Mouse (Mus musculus) embryo, embryonic 10.5 days (tissue): ENCODE data around the gene Gps1.
"Not testable (repeated sequence)": the region's sequence is repeated elsewhere in the genome, so short reads cannot be mapped to it uniquely, and the experiment has no call there.

Experiments used
- DNase-seq: peaks from one replicate; pipeline ENCODE4 v3.0.0-alpha.2; 2015; ENCODE audit warnings: low spot score

Gene Gps1

GRCm38 (mm10) chr11:120785145-120785544 lies 1.1 kb downstream of the Gps1 start:
- no peak for DNase-seq

- DNase-seq, result not testable (repeated sequence)
These were observed 4.4 kb downstream of the Gps1 start for GRCm38 (mm10) chr11:120788460-120788859.

- DNase-seq, result no peak
These were observed 5.3 kb downstream of the Gps1 start for GRCm38 (mm10) chr11:120789355-120789754.

- DNase-seq, result no peak
These were observed 5.7 kb downstream of the Gps1 start for GRCm38 (mm10) chr11:120789810-120790209.

- DNase-seq, result no peak
These were observed 8.6 kb downstream of the Gps1 start for GRCm38 (mm10) chr11:120792652-120793051.

GRCm38 (mm10) chr11:120795756-120796613 lies 11.9 kb downstream of the Gps1 start, which contains the start of gene Dus1l:
Dus1l (minus strand) TSS chr11:120796403.
- DNase-seq, result peak; percentile 98

DNA sequence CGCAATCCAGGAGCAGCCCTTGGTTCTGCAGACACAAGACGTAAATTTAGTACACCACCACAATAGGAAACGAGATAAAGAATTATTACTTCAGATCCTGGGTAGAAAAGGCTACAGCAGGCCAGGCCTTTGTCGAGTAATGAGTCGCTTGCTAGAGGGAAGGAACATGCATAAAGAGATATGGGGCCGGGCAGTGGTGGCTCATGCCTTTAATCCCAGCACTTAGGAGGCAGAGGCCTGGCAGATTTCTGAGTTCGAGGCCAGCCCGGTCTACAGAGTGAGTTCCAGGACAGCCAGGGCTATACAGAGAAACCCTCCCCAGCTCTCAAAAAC lies 12.5 kb downstream of the Gps1 start:
- DNase-seq, result no peak

GRCm38 (mm10) chr11:120798244-120798643 lies 14.2 kb downstream of the Gps1 start:
- no peak for DNase-seq

DNA sequence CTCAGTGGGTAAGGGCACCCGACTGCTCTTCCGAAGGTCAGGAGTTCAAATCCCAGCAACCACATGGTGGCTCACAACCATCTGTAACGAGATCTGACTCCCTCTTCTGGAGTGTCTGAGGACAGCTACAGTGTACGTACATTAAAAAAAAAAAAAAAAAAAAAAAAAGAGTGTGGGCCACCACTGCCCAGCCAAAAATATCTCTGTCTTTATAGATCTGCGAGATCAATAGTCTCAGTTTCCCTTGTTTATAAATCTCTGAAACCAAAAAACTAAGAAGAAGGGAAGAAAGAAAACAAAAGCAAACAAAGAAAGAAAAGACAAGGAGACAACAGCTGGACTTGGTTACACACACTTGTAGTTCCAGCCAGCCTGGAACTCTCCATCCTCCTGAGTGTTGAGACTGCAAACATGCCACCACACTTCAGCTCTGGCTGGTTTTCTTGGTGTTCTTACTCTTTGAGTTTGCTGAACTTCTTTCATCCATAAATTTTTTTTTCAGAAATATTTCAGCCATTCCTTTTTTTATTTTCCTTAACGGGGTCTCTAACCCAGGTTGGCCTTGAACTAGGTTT lies 15.3 kb downstream of the Gps1 start:
- no peak for DNase-seq

- peak; percentile 96 for DNase-seq
These were observed 16.2 kb downstream of the Gps1 start for GRCm38 (mm10) chr11:120800061-120800904.

GRCm38 (mm10) chr11:120804274-120804673 lies 20.2 kb downstream of the Gps1 start:
- no peak for DNase-seq

DNA sequence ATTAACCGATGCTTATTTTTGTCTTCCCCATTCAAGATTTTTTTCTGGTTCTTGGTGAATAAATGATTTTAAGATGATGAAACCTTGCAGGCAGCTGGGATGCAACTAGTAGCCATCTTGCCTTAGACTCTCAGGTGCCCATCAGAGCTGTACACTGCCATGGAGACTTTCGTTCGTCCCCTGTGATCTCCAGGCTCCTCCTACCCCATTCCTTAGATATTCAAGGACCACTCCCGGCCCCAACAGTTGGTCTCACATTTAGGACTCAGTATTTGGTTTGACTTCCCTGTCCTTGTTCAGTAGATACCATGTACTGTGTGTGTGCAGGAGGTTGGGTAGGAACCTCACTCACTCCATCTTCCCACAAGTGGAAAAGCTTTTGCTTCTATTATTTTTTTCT lies 20.7 kb downstream of the Gps1 start:
- no peak for DNase-seq

DNA sequence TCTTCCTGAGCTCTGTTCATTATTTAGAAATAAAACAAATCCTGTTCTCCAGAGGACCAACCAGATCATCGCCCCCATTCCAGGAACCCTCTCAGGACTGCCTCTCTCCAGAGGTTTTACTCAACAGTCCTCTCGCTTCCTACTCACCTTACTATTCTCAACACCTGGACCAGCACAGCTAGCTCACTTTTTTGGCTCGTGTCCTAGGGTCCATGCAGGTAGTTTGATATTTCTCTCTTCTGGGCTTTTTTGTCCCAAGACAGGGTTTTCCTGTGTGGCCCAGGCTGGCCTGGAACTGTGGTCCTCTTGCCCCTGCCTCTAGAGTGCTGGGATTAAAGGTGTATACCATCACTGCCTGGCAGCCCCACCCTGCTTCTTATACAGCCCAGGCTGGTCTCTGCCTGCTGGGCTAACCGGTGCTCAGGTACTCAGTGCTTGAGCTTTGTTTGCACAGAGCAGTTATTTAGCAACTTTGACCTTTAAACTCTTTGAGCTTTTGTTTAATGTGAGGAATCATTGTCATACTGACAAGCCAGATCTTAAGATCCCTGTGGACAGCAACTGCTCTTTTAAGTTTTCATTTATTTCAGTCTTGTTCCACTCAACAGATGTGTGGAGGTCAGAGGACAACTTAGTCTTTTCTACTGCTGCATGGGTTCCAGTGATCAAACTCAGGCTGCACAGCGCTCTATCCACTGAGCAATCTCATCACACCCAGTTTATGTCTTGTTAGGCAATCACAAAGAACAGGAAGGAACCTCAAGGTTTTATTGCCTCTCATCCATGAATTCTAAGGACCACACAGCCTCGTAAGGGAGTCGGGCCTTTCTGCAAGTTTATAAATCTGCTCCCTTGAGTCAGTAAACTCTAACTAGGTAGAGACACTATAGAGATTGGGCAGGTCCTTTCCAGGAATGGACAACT lies 21.6 kb downstream of the Gps1 start:
- DNase-seq, result no peak

DNA sequence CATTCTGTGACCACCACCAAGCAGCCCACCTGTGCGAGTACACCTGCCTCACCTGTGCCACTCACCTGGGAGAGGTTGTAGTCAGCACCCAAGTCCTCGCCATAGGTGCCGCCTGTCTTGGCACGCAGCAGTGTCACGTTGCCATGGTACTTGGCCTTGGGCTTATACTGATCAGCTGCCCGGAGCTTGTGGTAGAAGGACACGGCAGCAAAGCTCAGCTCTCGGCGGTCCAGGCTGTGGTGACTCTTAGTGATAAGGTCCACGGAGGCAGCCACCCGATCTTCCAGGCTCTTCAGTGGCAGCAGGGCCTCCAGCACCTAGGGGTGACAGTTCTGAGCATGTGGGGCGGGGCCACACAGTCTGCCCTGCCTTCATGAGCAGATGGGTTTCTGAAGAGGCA lies 23.9 kb downstream of the Gps1 start:
- no peak for DNase-seq

GRCm38 (mm10) chr11:120812068-120812467 lies 28.0 kb downstream of the Gps1 start:
- no peak for DNase-seq

- DNase-seq, result no peak
These were observed 33.3 kb downstream of the Gps1 start for GRCm38 (mm10) chr11:120817358-120817757.

- no peak for DNase-seq
These were observed 34.2 kb downstream of the Gps1 start for GRCm38 (mm10) chr11:120818251-120818650.

DNA sequence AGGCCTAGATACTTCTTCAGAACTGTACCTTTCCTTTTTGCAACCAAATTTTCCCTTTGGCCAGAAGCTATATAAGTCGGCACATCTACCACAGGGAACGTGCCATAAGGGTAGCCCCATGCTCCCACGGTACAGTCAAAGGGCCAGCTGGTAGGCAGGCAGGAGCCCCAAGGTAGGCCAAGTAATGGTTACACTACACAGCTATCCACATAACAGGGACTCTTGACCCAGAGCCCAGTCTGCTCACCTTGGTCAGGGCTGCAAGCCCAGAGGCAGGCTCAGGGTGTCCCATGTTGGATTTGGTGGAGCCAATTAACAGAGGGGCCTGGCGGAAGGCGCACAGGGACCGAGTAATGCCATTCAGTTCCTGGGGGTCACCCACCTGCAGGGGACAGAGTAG lies 35.5 kb downstream of the Gps1 start:
- no peak for DNase-seq

DNA sequence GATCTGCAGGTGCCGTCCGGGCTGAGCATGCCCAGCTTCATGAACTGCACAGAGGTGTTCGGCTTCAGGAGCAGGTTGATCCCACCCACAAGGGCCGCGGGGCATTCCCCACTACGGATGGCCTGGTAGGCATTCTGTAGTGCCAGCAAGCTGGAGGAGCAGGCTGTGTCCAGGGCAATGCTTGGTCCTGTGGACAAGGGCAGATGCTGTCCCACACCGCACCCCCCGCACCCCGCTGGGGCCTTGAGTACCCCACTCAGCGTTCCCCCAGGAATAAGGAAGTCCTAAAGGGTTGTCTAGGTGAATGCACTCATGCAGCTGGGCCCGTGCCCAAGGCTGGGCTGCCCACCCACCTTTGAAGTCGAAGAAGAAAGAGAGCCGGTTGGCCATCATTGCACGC lies 36.5 kb downstream of the Gps1 start:
- no peak for DNase-seq

GRCm38 (mm10) chr11:120821076-120821922 lies 37.2 kb downstream of the Gps1 start:
- no peak for DNase-seq

GRCm38 (mm10) chr11:120822321-120822720 lies 38.2 kb downstream of the Gps1 start:
- DNase-seq, result no peak
